Mouse (Mus musculus) heart, adult 18-20 months (tissue): ENCODE results near the gene Arhgap19. TPM values are rescaled to one million over a fixed set of nuclear protein-coding genes. Genes with fewer than 3 reads are reported as not detected.

Experiments used
- DNase-seq, 2 experiments: peaks; one replicate each; pipeline ENCODE4 v3.0.0; 2021 to 2022; ENCODE audit warnings: mixed read lengths in 1 of 2
- total RNA-seq, 2 experiments: library from RNA; stranded (reverse); gene quantifications; 2 replicates each; pipeline ENCODE4 v1.2.3; 2021

Gene Arhgap19
- total RNA-seq, 2 experiments from 2014 or later, result 2.0 to 2.6 TPM

GRCm38 (mm10) chr19:41800451-41800850 lies 1.4 kb downstream of the Arhgap19 start:
- no peak for DNase-seq

- DNase-seq, result no peak
Observed at GRCm38 (mm10) chr19:41797536-41797935, 4.3 kb downstream of the Arhgap19 start.

GRCm38 (mm10) chr19:41796789-41797327 lies 5.0 kb downstream of the Arhgap19 start:
- DNase-seq, result no peak

GRCm38 (mm10) chr19:41796148-41796760 lies 5.6 kb downstream of the Arhgap19 start:
- peak in 1 of 2 experiments; percentile 12 for DNase-seq

- DNase-seq, result no peak
Observed at GRCm38 (mm10) chr19:41794901-41795300, 6.9 kb downstream of the Arhgap19 start.

GRCm38 (mm10) chr19:41794017-41794416 lies 7.8 kb downstream of the Arhgap19 start:
- DNase-seq, result no peak

GRCm38 (mm10) chr19:41792934-41793486 lies 8.8 kb downstream of the Arhgap19 start:
- DNase-seq, result no peak

GRCm38 (mm10) chr19:41791384-41791783 lies 10.5 kb downstream of the Arhgap19 start:
- DNase-seq, result no peak

DNA sequence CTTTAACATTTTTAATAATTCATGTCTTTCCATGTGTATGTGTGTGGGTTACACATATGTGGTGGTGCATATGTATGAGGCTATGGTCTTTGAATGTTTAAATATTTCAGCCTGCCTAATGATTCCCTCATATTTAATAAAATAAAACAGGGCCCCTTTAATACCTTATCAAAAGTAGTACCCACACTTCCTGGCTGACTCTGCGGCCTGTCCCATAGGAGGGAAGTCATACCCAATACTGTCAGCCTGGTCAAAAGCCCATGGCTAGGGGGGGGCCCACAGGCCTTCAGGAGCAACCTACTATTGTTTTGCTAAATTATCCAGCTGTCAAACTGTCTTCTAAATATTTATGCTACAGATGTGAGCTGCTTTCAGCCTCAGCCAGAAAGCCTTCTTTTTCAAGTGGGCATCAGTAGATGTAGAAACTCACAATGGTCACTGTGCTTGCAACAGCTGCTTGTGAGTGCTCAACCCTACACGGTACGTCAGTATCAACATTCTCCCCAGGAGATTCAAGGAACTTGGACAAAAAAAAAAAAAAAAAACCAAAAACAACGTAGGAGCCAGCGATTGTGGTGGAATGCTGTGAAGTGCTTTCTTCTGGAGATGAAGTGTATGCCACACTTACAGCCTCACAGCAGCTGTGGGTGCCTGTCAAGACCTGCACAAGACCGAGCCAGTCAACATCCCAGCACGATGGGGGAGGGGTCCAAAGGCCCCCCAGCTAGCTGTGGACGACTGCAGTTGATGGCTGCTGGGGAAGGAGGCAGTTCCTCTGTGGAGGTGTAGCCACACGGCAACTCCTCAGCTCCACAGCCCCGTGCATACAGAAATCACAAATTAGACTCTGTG lies 12.5 kb downstream of the Arhgap19 start:
- no peak for DNase-seq

DNA sequence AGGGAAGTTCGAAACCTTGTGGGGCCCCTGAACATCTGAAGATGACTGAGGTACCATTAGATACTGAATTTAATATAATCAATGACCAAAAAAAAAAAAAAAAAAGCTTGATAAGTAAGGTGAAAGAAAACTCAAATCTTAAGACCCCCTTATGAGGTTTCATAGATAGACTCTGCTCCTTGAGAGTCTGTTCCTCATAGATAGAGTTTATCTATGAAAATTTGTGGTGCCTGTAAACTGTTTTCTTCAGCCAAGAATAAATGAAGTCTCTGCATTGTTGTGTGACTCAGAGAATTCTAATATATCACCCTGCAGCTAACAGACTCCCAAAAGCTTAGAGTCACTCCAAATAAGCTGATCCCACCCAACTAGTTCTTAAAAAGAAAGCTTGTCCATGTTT lies 15.0 kb downstream of the Arhgap19 start:
- no peak for DNase-seq

DNA sequence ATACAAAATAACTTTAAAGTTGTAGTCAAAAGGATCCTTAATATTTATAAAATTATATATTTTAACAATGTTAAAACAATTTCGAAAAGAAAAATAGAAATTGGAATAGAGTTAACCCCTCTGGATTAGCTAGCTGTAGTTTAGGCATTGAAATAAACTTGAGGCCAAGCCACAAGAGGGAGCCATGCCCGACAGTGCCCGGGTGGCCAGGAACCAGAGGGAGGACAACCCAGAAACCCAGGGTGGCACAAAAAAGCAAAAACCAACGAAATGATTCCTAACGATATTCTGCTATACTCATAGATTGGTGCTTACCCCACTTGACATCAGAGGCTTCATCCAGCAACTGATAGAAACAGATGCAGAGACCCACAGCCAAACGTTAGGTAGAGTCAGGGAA lies 24.3 kb downstream of the Arhgap19 start:
- peak in 1 of 2 experiments; percentile 38 for DNase-seq

- DNase-seq, result no peak
Observed at GRCm38 (mm10) chr19:41768711-41769110, 33.1 kb downstream of the Arhgap19 start.

- DNase-seq, result no peak
Observed at GRCm38 (mm10) chr19:41766628-41767027, 35.2 kb downstream of the Arhgap19 start.

- DNase-seq, result peak; percentile 70 to 96
Observed at GRCm38 (mm10) chr19:41763870-41764660, 37.8 kb downstream of the Arhgap19 start.

- DNase-seq, result peak in 1 of 2 experiments; percentile 7
Observed at GRCm38 (mm10) chr19:41761529-41761928, 40.3 kb downstream of the Arhgap19 start.

- DNase-seq, result no peak
Observed at GRCm38 (mm10) chr19:41759765-41760164, 42.1 kb downstream of the Arhgap19 start.

- no peak for DNase-seq
Observed at GRCm38 (mm10) chr19:41759270-41759669, 42.6 kb downstream of the Arhgap19 start.

DNA sequence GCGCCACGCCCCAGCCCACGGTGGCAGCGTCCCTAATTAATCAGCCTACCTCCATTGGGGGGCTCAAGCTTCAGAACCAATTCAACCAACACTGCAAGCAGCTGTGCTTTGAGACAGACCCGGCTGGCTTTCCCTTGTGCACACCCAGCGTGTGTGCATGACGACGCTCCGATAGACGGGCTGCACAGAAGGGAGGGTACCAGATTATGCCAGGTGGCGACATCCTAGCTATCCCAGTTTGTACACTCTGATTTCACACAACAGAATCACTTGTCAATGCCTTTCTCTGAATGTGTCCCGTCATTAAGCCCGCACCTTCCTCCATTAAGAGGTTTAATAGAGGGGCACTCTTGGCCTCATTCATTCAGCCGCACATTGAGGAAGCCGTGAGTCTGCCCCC lies 47.1 kb downstream of the Arhgap19 start:
- no peak for DNase-seq

DNA sequence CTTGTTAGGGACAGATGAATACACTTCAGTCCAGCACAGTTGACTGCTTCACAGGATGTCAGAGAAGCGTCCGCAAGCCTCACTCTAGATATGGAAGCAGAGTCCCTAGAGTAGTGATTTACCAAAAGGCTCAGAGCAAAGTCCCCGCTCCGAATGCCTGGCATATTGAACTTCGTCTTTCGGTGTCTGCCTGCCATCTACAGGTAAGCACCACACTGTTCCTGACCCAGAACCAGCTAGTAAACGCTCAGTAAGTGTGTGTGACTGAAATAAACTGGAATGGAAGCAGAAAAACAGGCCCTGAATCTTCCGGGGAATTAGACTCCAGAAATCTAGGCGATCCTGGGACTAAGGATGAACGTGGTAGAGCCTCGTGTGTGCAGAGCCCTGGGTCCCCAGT lies 49.9 kb downstream of the Arhgap19 start:
- DNase-seq, result no peak

GRCm38 (mm10) chr19:41747436-41747835 lies 54.4 kb downstream of the Arhgap19 start:
- no peak for DNase-seq

DNA sequence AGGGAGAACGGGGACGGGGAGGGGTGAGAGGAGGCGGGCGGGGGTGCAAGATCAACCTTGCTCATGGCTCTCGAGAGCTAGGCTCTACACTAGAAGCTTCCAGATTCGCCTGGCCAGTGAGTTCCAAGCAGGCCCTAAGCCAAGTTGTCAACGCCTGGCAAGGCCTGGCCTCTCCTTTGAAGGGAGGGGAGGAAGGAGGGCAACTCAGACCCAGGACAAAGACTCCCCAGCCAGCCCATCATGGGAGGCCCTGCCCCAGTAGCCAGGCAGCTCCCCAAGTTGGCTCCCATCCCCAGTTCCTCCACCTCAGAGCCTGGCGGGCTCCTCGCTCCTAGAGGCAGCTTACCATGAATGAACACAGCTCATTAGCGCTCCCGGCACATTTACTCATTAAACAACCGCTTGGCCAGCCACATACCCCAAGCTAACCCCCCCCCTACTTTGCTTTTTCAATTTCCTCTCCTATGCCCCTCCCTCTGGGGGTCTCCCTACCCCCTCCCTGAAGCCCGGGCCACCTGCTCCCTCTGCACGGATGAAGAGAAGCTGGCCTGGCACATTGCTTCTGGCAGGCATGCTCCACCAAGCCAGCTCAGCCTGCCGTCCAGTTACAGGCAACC lies 55.8 kb downstream of the Arhgap19 start:
- DNase-seq, result peak; percentile 20 to 48

DNA sequence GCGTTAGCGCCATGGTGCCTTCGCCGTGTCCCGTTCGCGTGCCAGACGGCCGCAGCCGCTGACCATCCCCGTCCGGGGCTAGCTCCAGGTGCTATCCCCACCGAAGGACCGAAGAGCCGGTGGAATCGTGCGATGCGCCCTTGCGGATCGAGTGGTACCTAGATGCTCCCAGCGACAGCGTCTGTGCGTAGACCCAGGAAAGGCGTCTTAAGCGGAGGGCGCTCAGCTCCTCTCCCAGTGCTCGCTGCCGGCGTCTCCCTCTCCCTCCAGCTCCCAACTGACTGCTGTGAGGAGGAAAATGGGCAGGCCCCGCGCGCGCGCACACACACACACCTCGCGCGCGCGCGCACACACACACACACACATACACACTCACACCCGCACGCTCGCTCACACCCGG lies 58.5 kb downstream of the Arhgap19 start, which contains the start of gene Slit1:
Slit1 (minus strand) TSS at position 270 of the 400 bp plus-strand sequence.
- DNase-seq, result no peak
